Mouse (Mus musculus) embryonic fibroblast, embryonic 13.5 days (primary cell): ENCODE measurements around the gene Sirpb1a.

Experiments used
- CTCF ChIP-seq: IDR thresholded peaks from 2 replicates; pipeline ENCODE4 v1.5.1; 2011; ENCODE audit warnings: mild to moderate bottlenecking, control low read depth, low read length, moderate library complexity, borderline replicate concordance; ENCODE audit not compliant: insufficient read depth
- POLR2A ChIP-seq: IDR thresholded peaks from 2 replicates; pipeline ENCODE4 v1.6.1; 2011; ENCODE audit warnings: low read depth, mild to moderate bottlenecking, control low read depth, low read length, moderate library complexity

DNA sequence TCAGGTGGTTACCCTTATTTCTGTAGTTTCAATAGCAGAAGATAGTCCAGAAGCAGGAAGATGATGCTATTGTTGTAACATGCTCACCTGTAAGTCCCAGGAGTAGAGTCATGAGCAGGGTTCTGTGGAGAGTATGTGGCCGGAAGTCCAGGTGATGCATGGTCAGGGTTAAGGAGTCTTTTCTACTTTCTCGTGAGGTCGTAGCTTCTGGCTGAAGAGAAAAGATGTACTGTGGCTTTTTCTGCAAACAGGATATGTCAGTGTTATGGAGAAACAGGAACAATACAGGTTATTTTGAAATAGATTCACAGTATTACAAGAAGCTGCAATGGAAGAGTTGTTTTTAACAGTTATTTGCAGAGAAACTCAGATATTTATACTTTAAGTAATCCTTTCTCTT is 94.3 kb downstream of the Sirpb1a start, which contains the start of gene Gm9733:
- TF ChIP-seq CTCF: no peak
- TF ChIP-seq POLR2A: no peak
